Mouse (Mus musculus): ENCODE results near the gene Kif6.

GRCm38 (mm10) chr17:49939146-49939545 lies 324.2 kb downstream of the Kif6 start:
- TF ChIP-seq CTCF (IDR thresholded peaks at IDR 0.05; ENCODE audit: extremely low read depth, insufficient read depth, insufficient read length, insufficient replicate concordance) (no peak), POLR2A (IDR thresholded peaks at IDR 0.05; ENCODE audit: low read depth, low read length) (no peak)

Measured in spleen, adult 2 months (tissue).